Mouse (Mus musculus) forebrain, postnatal 0 days (tissue): ENCODE results near the gene Acer1. TPM values are rescaled to one million over a fixed set of nuclear protein-coding genes. Genes with fewer than 3 reads are reported as not detected.
A peak's percentile ranks its signal among the peaks of the same experiment; 100 is the strongest.

ENCODE experiments used
- ATAC-seq: fragments of 200-750 bp; cut with Nextera tagmentation; 2 replicates; pipeline ENCODE4 v1.8.0; 2017; ENCODE audit warnings: mild to moderate bottlenecking, moderate library complexity
- DNase-seq: peaks from one replicate; pipeline ENCODE4 v3.0.0-alpha.2; 2015
- H3K27ac ChIP-seq: fragments of 300-500 bp; sonication (generic); 2 replicates; pipeline ENCODE4 v1.5.1; 2014; ENCODE audit warnings: low read depth, mild to moderate bottlenecking, antibody characterized with exemption, low read length, moderate library complexity, mixed read lengths
- H3K27me3 ChIP-seq: fragments of 300-500 bp; sonication (generic); 2 replicates; pipeline ENCODE4 v1.6.1; 2014; ENCODE audit warnings: mild to moderate bottlenecking, low read length, mixed read lengths; ENCODE audit not compliant: insufficient read depth
- H3K36me3 ChIP-seq: fragments of 300-500 bp; sonication (generic); 2 replicates; pipeline ENCODE4 v1.6.1; 2014; ENCODE audit warnings: mild to moderate bottlenecking, moderate library complexity; ENCODE audit not compliant: insufficient read depth
- H3K4me1 ChIP-seq: fragments of 300-500 bp; sonication (generic); 2 replicates; pipeline ENCODE4 v1.6.1; 2014; ENCODE audit warnings: antibody characterized with exemption; ENCODE audit not compliant: insufficient read depth
- H3K4me2 ChIP-seq: fragments of 300-500 bp; sonication (generic); 2 replicates; pipeline ENCODE4 v1.6.1; 2014; ENCODE audit warnings: low read depth, mild to moderate bottlenecking, moderate library complexity
- H3K4me3 ChIP-seq: fragments of 300-500 bp; sonication (generic); 2 replicates; pipeline ENCODE4 v1.5.1; 2014; ENCODE audit warnings: low read depth, low read length, mixed read lengths
- H3K9ac ChIP-seq: fragments of 300-500 bp; sonication (generic); 2 replicates; pipeline ENCODE4 v1.6.1; 2014; ENCODE audit warnings: mild to moderate bottlenecking
- H3K9me3 ChIP-seq: fragments of 300-500 bp; sonication (generic); 2 replicates; pipeline ENCODE4 v1.6.1; 2016; ENCODE audit warnings: low read length
- CTCF ChIP-seq: sonication (generic); IDR thresholded peaks from 2 replicates; pipeline ENCODE4 v1.5.1; 2016; ENCODE audit warnings: antibody characterized with exemption, control low read depth, low read depth
- WGBS: fragments of 180-500 bp; shearing (Covaris S2); extraction: QIAGEN DNeasy Blood & Tissue Kit; methylation state at CpG from one replicate; pipeline ENCODE4 v1.1.7; 2014; 5-methylcytosine and 5-hydroxymethylcytosine counted together
- polyA plus RNA-seq: library from polyadenylated mRNA; unstranded; fragments of >200 nt; fragmentation: Nextera tagmentation; extraction: Ambion mirVana; gene quantifications from 2 replicates; pipeline ENCODE4 v1.2.1, GENCODE M21; 2015
- total RNA-seq: library from RNA; depleted of rRNA; stranded (reverse); fragments of >200 nt; gene quantifications from 2 replicates; pipeline ENCODE4 v1.2.3, GENCODE M21; 2014; rRNA removed

Gene Acer1
- total RNA-seq (not detected in 2 replicates), polyA plus RNA-seq (not detected in 2 replicates)

- no peaks in the 10 kb centered on the region for H3K27me3 ChIP-seq
- H3K4me1 ChIP-seq = no peaks in the 10 kb centered on the region
- no peak within 1 kb of the TSS for H3K4me3 ChIP-seq
- H3K36me3 ChIP-seq = no peaks in the 10 kb centered on the region
- no peak within 1 kb of the TSS for H3K9ac ChIP-seq
- WGBS = 87% methylated on average over 5 of the region's 5 CpGs
- DNase-seq (no peak), ATAC-seq (no peak; the same call in 1 of the 2 replicates)
- H3K4me2 ChIP-seq = no peak within 1 kb of the TSS
- no peak within 1 kb of the TSS for H3K27ac ChIP-seq
- no peaks in the 10 kb centered on the region for H3K9me3 ChIP-seq
- TF ChIP-seq CTCF = no peak
These were observed at the start of gene Acer1 for GRCm38 (mm10) chr17:56982013-56982412. Gene Acer1 (minus strand): TSS chr17:56982126.

- peak within 1 kb of the TSS; percentile 96 for H3K27ac ChIP-seq
- H3K27me3 ChIP-seq = no peaks in the 10 kb centered on the region
- H3K4me1 ChIP-seq = peaks cover 10% of the 10 kb centered on the region
- peak within 1 kb of the TSS; percentile 98 for H3K9ac ChIP-seq
- peak within 1 kb of the TSS; percentile 99 for H3K4me3 ChIP-seq
- H3K36me3 ChIP-seq = peaks cover 20% of the 10 kb centered on the region
- DNase-seq (peak; percentile 52), ATAC-seq (no peak)
- WGBS = 3% methylated on average over 83 of the region's 99 CpGs
- no peak for TF ChIP-seq CTCF
- H3K9me3 ChIP-seq = no peaks in the 10 kb centered on the region
- peak within 1 kb of the TSS; percentile 91 for H3K4me2 ChIP-seq
These were observed 49.2 kb upstream of the Acer1 start, which contains the start of gene Khsrp for GRCm38 (mm10) chr17:57030931-57031660. Gene Khsrp (minus strand): TSS chr17:57031522.

GRCm38 (mm10) chr17:57029691-57030090 lies 47.8 kb upstream of the Acer1 start:
- H3K4me3 ChIP-seq = peak overlapping the region; percentile 11; the same call in 1 of the 2 replicates
- peaks cover 10% of the 10 kb centered on the region for H3K4me1 ChIP-seq
- no peaks in the 10 kb centered on the region for H3K9me3 ChIP-seq
- peak overlapping the region; percentile 91 for H3K4me2 ChIP-seq
- no peak for TF ChIP-seq CTCF
- no peak for ATAC-seq
- H3K9ac ChIP-seq = peak overlapping the region; percentile 98
- 53% methylated on average over 8 of the region's 8 CpGs for WGBS
- H3K27ac ChIP-seq = no peak overlapping the region
- peaks cover 34% of the 10 kb centered on the region for H3K36me3 ChIP-seq
- no peaks in the 10 kb centered on the region for H3K27me3 ChIP-seq
- no peak for DNase-seq

- TF ChIP-seq CTCF = no peak
- Histone ChIP-seq H3K27me3 (no peaks in the 10 kb centered on the region), H3K4me2 (no peak overlapping the region), H3K9me3 (no peaks in the 10 kb centered on the region), H3K4me3 (no peak overlapping the region), H3K4me1 (peaks cover 7% of the 10 kb centered on the region), H3K36me3 (peaks cover 56% of the 10 kb centered on the region), H3K27ac (no peak overlapping the region), H3K9ac (no peak overlapping the region)
- DNase-seq = no peak
- 91% methylated on average over 4 of the region's 4 CpGs for WGBS
- ATAC-seq = no peak
These were observed 45.5 kb upstream of the Acer1 start for GRCm38 (mm10) chr17:57027471-57027870.

- Histone ChIP-seq H3K27me3 (no peaks in the 10 kb centered on the region), H3K27ac (no peak overlapping the region), H3K36me3 (peaks cover 64% of the 10 kb centered on the region), H3K4me2 (no peak overlapping the region), H3K4me3 (no peak overlapping the region), H3K9me3 (no peaks in the 10 kb centered on the region), H3K4me1 (no peaks in the 10 kb centered on the region), H3K9ac (no peak overlapping the region)
- 89% methylated on average over 5 of the region's 5 CpGs for WGBS
- TF ChIP-seq CTCF = no peak
- ATAC-seq = no peak
- no peak for DNase-seq
These were observed 39.0 kb upstream of the Acer1 start for GRCm38 (mm10) chr17:57020960-57021359.

GRCm38 (mm10) chr17:57019693-57020092 lies 37.8 kb upstream of the Acer1 start:
- Histone ChIP-seq H3K9ac (no peak overlapping the region), H3K4me2 (no peak overlapping the region), H3K36me3 (peaks cover 51% of the 10 kb centered on the region), H3K9me3 (no peaks in the 10 kb centered on the region), H3K4me3 (no peak overlapping the region), H3K27ac (no peak overlapping the region), H3K27me3 (no peaks in the 10 kb centered on the region), H3K4me1 (no peaks in the 10 kb centered on the region)
- no peak for DNase-seq
- no peak for TF ChIP-seq CTCF
- WGBS = 81% methylated on average over 2 of the region's 2 CpGs
- ATAC-seq = no peak

- peaks cover 18% of the 10 kb centered on the region for H3K4me1 ChIP-seq
- H3K9ac ChIP-seq = peak overlapping the region; percentile 96; the same call in 1 of the 2 replicates
- peak overlapping the region; percentile 74 for H3K4me3 ChIP-seq
- no peak for TF ChIP-seq CTCF
- 72% methylated on average over 13 of the region's 13 CpGs for WGBS
- peak overlapping the region; percentile 97 for H3K27ac ChIP-seq
- H3K27me3 ChIP-seq = no peaks in the 10 kb centered on the region
- peak overlapping the region; percentile 83 for H3K4me2 ChIP-seq
- no peak for ATAC-seq
- H3K9me3 ChIP-seq = no peaks in the 10 kb centered on the region
- no peak for DNase-seq
- H3K36me3 ChIP-seq = peaks cover 14% of the 10 kb centered on the region
These were observed 30.4 kb upstream of the Acer1 start for GRCm38 (mm10) chr17:57012245-57012795.
